Mouse (Mus musculus) layer of hippocampus, adult 2 months (tissue): ENCODE data around the gene Gadd45gip1. TPM values are rescaled to one million over a fixed set of nuclear protein-coding genes. Genes with fewer than 3 reads are reported as not detected.

Experiments
- DNase-seq, 2 experiments: peaks; one replicate each; pipeline ENCODE4 v3.0.0; 2022; ENCODE audit warnings: low spot score in 2 of 2
- H3K27ac ChIP-seq: fragments of 200-600 bp; 2 replicates; pipeline ENCODE4 v1.8.1; 2022
- H3K4me3 ChIP-seq: fragments of 200-600 bp; 2 replicates; pipeline ENCODE4 v1.8.1; 2022; ENCODE audit warnings: mild to moderate bottlenecking
- CTCF ChIP-seq: fragments of 200-600 bp; conservative IDR thresholded peaks from 2 replicates; pipeline ENCODE4 v1.8.1; 2022; ENCODE audit warnings: antibody characterized with exemption, mild to moderate bottlenecking, moderate library complexity
- microRNA-seq, 2 experiments: library from miRNA; unstranded; fragments of <30 nt; microRNA quantifications; one replicate each; pipeline ENCODE4 v1.2.0; 2021
- total RNA-seq, 2 experiments: library from RNA; stranded (reverse); gene quantifications; 2 replicates each; pipeline ENCODE4 v1.2.3; 2021

Gene Gadd45gip1
- total RNA-seq, 2 experiments from 2014 or later, result 23.3 to 26.1 TPM

- TF ChIP-seq CTCF, result no peak
- Histone ChIP-seq H3K4me3 (peak within 1 kb of the TSS; percentile 75), H3K27ac (peak within 1 kb of the TSS; percentile 93)
- DNase-seq, result peak; percentile 91 to 93
Observed at GRCm38 (mm10) chr8:84856864-84857441, 25.6 kb downstream of the Gadd45gip1 start, which contains the start of gene Farsa. TSS of gene Farsa (plus strand) at chr8:84856989.

DNA sequence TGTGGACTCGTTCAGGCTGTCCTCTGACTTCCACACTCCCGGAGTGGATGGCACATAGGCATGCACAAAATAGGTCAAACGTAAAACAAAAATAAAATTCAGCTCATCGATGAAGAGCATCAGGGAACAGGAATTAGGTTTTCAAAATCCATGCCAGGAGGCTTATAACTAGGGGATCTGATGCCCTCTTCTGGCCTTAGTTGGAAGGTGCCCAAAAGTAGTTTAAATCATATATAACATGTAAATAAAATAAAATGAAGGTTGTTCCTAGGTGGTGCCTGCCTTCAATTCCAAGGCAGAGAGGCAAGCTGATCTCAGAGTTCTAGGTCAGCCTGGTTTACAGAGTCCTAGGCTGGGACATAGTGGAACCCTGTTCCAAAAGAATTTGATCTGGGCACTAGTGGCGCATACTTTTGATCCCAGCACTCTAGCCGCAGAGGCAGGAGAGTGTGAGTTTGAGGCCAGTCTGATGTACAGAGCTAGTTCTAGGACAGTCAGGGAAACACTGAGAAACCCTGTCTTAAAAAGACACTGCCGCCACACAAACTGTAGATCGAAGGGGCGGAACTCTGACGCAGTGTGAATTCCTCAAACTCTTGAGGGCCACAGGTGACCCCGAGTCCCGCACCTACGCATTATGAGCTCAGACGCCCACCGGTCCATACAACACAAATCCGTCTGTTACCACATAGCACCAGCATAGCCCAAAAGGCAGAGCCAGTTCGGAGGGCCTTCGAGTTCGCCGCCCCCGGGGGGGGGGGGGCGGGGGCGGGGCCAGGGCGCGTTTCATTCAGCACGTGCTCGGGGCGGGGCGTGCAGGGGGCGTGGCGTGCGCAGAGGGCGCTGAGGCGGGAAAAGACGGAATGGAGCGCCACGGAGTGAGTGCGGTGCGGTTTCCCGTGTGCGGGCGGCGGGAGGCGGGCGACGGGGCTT lies 40.3 kb downstream of the Gadd45gip1 start, which contains the start of gene Syce2:
TSS of gene Syce2 (plus strand) at position 736 of the 933 bp plus-strand sequence.
- Histone ChIP-seq H3K4me3 (peak within 1 kb of the TSS; percentile 60), H3K27ac (peak within 1 kb of the TSS; percentile 59; the same call in 1 of the 2 replicates)
- peak in 1 of 2 experiments; percentile 69 for DNase-seq
- TF ChIP-seq CTCF, result peak; percentile 61

GRCm38 (mm10) chr8:84872309-84872965 lies 41.1 kb downstream of the Gadd45gip1 start:
- no peak for TF ChIP-seq CTCF
- H3K4me3 ChIP-seq, result peak overlapping the region; percentile 60
- no peak for DNase-seq

DNA sequence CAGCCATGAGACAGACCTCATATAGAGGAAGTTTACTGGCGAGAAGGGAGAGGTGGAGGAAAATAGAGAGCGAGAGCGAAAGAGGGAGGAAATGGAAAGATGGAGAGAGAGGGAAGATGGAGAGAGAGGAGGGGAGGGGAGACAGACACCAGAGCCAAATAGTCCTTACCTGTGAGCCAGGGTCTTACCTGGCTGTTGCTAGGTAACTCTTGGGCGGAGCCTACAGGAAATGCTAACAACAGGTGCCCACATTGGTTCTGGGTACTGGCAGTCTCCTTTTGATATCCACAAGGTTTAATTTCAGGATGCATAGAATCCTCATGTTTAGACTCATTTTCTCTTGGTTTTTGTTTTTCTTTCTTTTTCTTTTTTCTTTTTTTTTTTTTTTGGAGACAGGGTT lies 41.7 kb downstream of the Gadd45gip1 start:
- H3K4me3 ChIP-seq, result peak overlapping the region; percentile 60; the same call in 1 of the 2 replicates
- no peak for TF ChIP-seq CTCF

More at GRCm38 (mm10) chr8:84872309-84872965, 41.1 kb downstream of the Gadd45gip1 start:
- H3K27ac ChIP-seq, result no peak overlapping the region

DNA sequence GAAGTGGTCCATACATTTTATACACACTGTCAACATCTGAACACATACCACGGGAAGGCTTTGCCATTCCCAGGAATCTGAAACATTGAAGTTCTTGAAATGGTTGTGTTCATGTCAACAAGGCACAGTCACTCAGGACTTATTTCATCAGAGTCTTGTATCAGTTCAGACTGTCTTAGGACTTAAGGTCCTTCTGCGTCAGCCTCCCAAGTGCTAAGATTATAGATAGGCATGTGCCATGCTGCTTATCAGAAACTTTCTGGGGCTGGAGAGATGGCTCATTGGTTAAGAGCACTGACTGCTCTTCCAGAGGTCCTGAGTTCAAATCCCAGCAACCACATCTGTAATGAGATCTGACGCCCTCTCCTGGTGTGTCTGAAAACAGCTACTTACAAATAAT lies 43.0 kb downstream of the Gadd45gip1 start:
- no peak overlapping the region for H3K4me3 ChIP-seq
- H3K27ac ChIP-seq, result no peak overlapping the region
- no peak for TF ChIP-seq CTCF
- no peak for DNase-seq

More for the DNA sequence above, 41.7 kb downstream of the Gadd45gip1 start:
- no peak for DNase-seq
- no peak overlapping the region for H3K27ac ChIP-seq

GRCm38 (mm10) chr8:84877297-84878035 lies 46.1 kb downstream of the Gadd45gip1 start:
- no peak overlapping the region for H3K4me3 ChIP-seq
- H3K27ac ChIP-seq, result peak overlapping the region; percentile 44; the same call in 1 of the 2 replicates
- no peak for DNase-seq
- TF ChIP-seq CTCF, result no peak

DNA sequence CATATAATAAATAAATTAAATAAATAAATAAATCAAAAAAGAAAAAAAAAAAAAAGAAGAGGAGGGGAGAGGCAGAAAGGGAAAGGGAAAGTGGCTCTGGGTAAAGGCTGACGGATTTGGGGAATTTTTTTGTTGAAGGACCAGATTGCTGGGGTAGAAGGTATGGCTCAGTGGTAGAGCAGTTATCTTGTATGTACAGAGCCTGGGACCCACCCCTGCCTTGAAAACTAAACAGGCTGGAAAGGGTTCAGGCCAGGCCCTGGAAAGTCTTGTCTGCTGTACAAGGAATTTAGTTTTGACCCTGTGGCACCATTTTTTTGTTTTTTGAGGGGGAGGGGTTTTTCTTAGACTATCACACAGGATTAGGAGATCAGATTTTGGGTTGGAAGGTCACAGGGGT lies 47.6 kb downstream of the Gadd45gip1 start:
- no peak for TF ChIP-seq CTCF
- Histone ChIP-seq H3K4me3 (no peak overlapping the region), H3K27ac (no peak overlapping the region)
- no peak for DNase-seq

DNA sequence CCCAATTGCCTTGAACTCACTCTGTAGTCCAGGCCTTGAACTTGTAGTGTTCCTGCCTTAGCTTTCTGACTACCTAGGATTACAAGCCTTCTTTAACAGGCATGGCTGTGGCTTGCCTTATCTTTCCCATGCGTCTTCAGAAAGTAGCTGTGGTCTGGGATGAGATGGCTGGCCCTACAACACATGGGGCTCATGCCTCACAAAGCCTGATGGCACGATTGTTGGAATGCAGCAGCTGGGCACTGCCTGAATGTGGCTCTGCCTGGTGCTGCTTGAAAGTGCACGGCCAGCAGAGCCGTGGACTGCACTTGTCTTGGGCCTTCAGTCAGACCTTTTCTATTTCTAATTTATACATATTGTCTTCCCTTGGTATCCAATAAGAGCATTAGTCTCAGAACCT lies 53.4 kb downstream of the Gadd45gip1 start:
- no peak for DNase-seq
- TF ChIP-seq CTCF, result no peak
- no peak overlapping the region for H3K4me3 ChIP-seq
- H3K27ac ChIP-seq, result no peak overlapping the region

Small RNAs within 50 kb of the gene (microRNA-seq; reads per million reads assigned to microRNA genes)
- gene Mir7069, result 4.2 to 6.1 reads per million in 2 experiments

Other genes starting within 250 kb of the Gadd45gip1 start
- gene Ier2, start 168.7 kb upstream of the Gadd45gip1 start, total RNA-seq, result 1 to 10 TPM; 5.1 to 7.2 TPM
- 100 to 1,000 TPM; 109 to 113 TPM for gene Trmt1, start 145.2 kb upstream of the Gadd45gip1 start, total RNA-seq
- gene Nacc1, start 143.7 kb upstream of the Gadd45gip1 start, total RNA-seq, result 10 to 100 TPM; 91.8 to 93.9 TPM
- 1 to 10 TPM; 2.3 to 2.6 TPM for gene Lyl1, start 130.1 kb upstream of the Gadd45gip1 start, total RNA-seq
- under 1 TPM in 1 of 2 experiments, not detected in 1; 0.54 TPM for gene G430095P16Rik, start 108.5 kb upstream of the Gadd45gip1 start, total RNA-seq
- gene Nfix, start 31.2 kb upstream of the Gadd45gip1 start, total RNA-seq, result 100 to 1,000 TPM; 408 to 482 TPM
- 10 to 100 TPM; 11.9 TPM for gene Dand5, start 8.7 kb upstream of the Gadd45gip1 start, total RNA-seq
- gene Rad23a, start 9.1 kb downstream of the Gadd45gip1 start, total RNA-seq, result 10 to 100 TPM; 63.4 to 75.9 TPM
- gene Calr, start 15.4 kb downstream of the Gadd45gip1 start, total RNA-seq, result 100 to 1,000 TPM; 457 to 504 TPM
- 10 to 100 TPM; 49.7 to 58.0 TPM for gene Farsa, start 25.5 kb downstream of the Gadd45gip1 start, total RNA-seq
- gene Syce2, start 40.6 kb downstream of the Gadd45gip1 start, total RNA-seq, result 10 to 100 TPM; 17.6 to 19.8 TPM
- gene Gcdh, start 62.4 kb downstream of the Gadd45gip1 start, total RNA-seq, result 10 to 100 TPM; 37.5 to 41.2 TPM
- not detected for gene Klf1, start 70.4 kb downstream of the Gadd45gip1 start, total RNA-seq
- gene Dnase2a, start 77.0 kb downstream of the Gadd45gip1 start, total RNA-seq, result 1 to 10 TPM; 3.9 to 5.7 TPM
- 10 to 100 TPM; 78.9 to 85.5 TPM for gene Mast1, start 105.8 kb downstream of the Gadd45gip1 start, total RNA-seq
- gene Rtbdn, start 115.5 kb downstream of the Gadd45gip1 start, total RNA-seq, result 1 to 10 TPM; 1.1 TPM
- not detected for gene Gm49661, start 137.9 kb downstream of the Gadd45gip1 start, total RNA-seq
- gene Prdx2, start 138.1 kb downstream of the Gadd45gip1 start, total RNA-seq, result 100 to 1,000 TPM; 323 to 345 TPM
- gene Rnaseh2a, start 138.2 kb downstream of the Gadd45gip1 start, total RNA-seq, result 10 to 100 TPM; 43.0 to 46.9 TPM
- 10 to 100 TPM; 57.7 to 63.0 TPM for gene Junb, start 147.2 kb downstream of the Gadd45gip1 start, total RNA-seq
- gene Hook2, start 159.1 kb downstream of the Gadd45gip1 start, total RNA-seq, result 1 to 10 TPM; 9.2 to 10.0 TPM
- gene Best2, start 183.0 kb downstream of the Gadd45gip1 start, total RNA-seq, result not detected
- gene Asna1, start 193.8 kb downstream of the Gadd45gip1 start, total RNA-seq, result 100 to 1,000 TPM; 119 to 122 TPM
- 100 to 1,000 TPM; 125 to 136 TPM for gene Trir, start 195.3 kb downstream of the Gadd45gip1 start, total RNA-seq
- gene Tnpo2, start 205.4 kb downstream of the Gadd45gip1 start, total RNA-seq, result 100 to 1,000 TPM; 170 to 175 TPM
- 10 to 100 TPM; 22.6 to 23.5 TPM for gene Fbxw9, start 228.5 kb downstream of the Gadd45gip1 start, total RNA-seq
- not detected for gene Gm5741, start 236.5 kb downstream of the Gadd45gip1 start, total RNA-seq
- gene Dhps, start 240.2 kb downstream of the Gadd45gip1 start, total RNA-seq, result 10 to 100 TPM; 63.4 to 70.6 TPM
- 10 to 100 TPM; 60.8 to 66.3 TPM for gene Wdr83os, start 249.2 kb downstream of the Gadd45gip1 start, total RNA-seq
- gene Wdr83, start 249.8 kb downstream of the Gadd45gip1 start, total RNA-seq, result 10 to 100 TPM; 26.7 to 29.0 TPM